Mouse (Mus musculus) stomach, postnatal 0 days (tissue): ENCODE measurements around the gene Glyr1. TPM values are rescaled to one million over a fixed set of nuclear protein-coding genes. Genes with fewer than 3 reads are reported as not detected.

ENCODE experiments used
- ATAC-seq: fragments of 200-750 bp; cut with Nextera tagmentation; 2 replicates; pipeline ENCODE4 v1.8.0; 2017; ENCODE audit not compliant: low FRiP score, low TSS enrichment
- DNase-seq: peaks from one replicate; pipeline ENCODE4 v3.0.0-alpha.2; 2016; ENCODE audit warnings: low spot score
- H3K27ac ChIP-seq: fragments of 300-500 bp; sonication (generic); replicated peaks from 2 replicates; pipeline ENCODE4 v1.5.1; 2014; ENCODE audit warnings: mild to moderate bottlenecking, control low read depth
- H3K27me3 ChIP-seq: fragments of 300-500 bp; sonication (generic); 2 replicates; pipeline ENCODE4 v1.6.1; 2014; ENCODE audit warnings: low read length; ENCODE audit not compliant: control insufficient read depth, insufficient read depth
- H3K36me3 ChIP-seq: fragments of 300-500 bp; sonication (generic); 2 replicates; pipeline ENCODE4 v1.6.1; 2014; ENCODE audit warnings: low read length, mixed read lengths; ENCODE audit not compliant: control insufficient read depth, insufficient read depth
- H3K4me1 ChIP-seq: fragments of 300-500 bp; sonication (generic); replicated peaks from 2 replicates; pipeline ENCODE4 v1.6.1; 2014; ENCODE audit warnings: antibody characterized with exemption; ENCODE audit not compliant: control insufficient read depth, insufficient read depth
- H3K4me2 ChIP-seq: fragments of 300-500 bp; sonication (generic); replicated peaks from 2 replicates; pipeline ENCODE4 v1.6.1; 2014; ENCODE audit warnings: low read depth, mild to moderate bottlenecking, control low read depth, moderate library complexity
- H3K4me3 ChIP-seq: fragments of 300-500 bp; sonication (generic); 2 replicates; pipeline ENCODE4 v1.5.1; 2014; ENCODE audit warnings: low read depth, low read length, control low read depth
- H3K9ac ChIP-seq: fragments of 300-500 bp; sonication (generic); 2 replicates; pipeline ENCODE4 v1.6.1; 2014; ENCODE audit warnings: mild to moderate bottlenecking, low read length, control low read depth, mixed read lengths
- H3K9me3 ChIP-seq: fragments of 300-500 bp; sonication (generic); 2 replicates; pipeline ENCODE4 v1.6.1; 2016; ENCODE audit warnings: low read length; ENCODE audit not compliant: control insufficient read depth
- CTCF ChIP-seq: IDR thresholded peaks from 2 replicates; pipeline ENCODE4 v1.5.1; 2016; ENCODE audit warnings: antibody characterized with exemption, low read depth, mild to moderate bottlenecking, moderate library complexity
- EP300 ChIP-seq: optimal IDR thresholded peaks from 2 replicates; pipeline ENCODE3; 2016; ENCODE audit warnings: antibody characterized with exemption
- WGBS: fragments of 180-500 bp; shearing (Covaris S2); extraction: QIAGEN DNeasy Blood & Tissue Kit; methylation state at CpG from one replicate; pipeline ENCODE4 v1.1.7; 2014; 5-methylcytosine and 5-hydroxymethylcytosine counted together
- polyA plus RNA-seq: library from polyadenylated mRNA; unstranded; fragments of >200 nt; fragmentation: Nextera tagmentation; extraction: Ambion mirVana; gene quantifications from 2 replicates; pipeline ENCODE4 v1.2.1, GENCODE M21; 2015

Gene Glyr1
- polyA plus RNA-seq, 1 experiment from 2014 or later = 65.2 TPM

GRCm38 (mm10) chr16:4971626-4972025, 78.0 kb downstream of the Glyr1 start:
- WGBS = 76% methylated on average over 4 of the region's 4 CpGs
- H3K4me2 ChIP-seq = no peak overlapping the region
- H3K4me3 ChIP-seq = no peak overlapping the region
- H3K27ac ChIP-seq = no peak overlapping the region
- no peaks in the 10 kb centered on the region for H3K4me1 ChIP-seq
- no peak overlapping the region for H3K9ac ChIP-seq
- no peaks in the 10 kb centered on the region for H3K27me3 ChIP-seq
- TF ChIP-seq EP300 = no peak
- TF ChIP-seq CTCF = no peak
- ATAC-seq = no peak
- no peak for DNase-seq
- no peaks in the 10 kb centered on the region for H3K36me3 ChIP-seq
- no peaks in the 10 kb centered on the region for H3K9me3 ChIP-seq

GRCm38 (mm10) chr16:4969055-4969843, 80.4 kb downstream of the Glyr1 start:
- Histone ChIP-seq H3K27me3 (no peaks in the 10 kb centered on the region), H3K4me3 (no peak overlapping the region), H3K4me1 (no peaks in the 10 kb centered on the region), H3K9ac (no peak overlapping the region), H3K36me3 (no peaks in the 10 kb centered on the region), H3K27ac (no peak overlapping the region), H3K9me3 (no peaks in the 10 kb centered on the region), H3K4me2 (no peak overlapping the region)
- DNase-seq (no peak), ATAC-seq (no peak)
- 79% methylated on average over 5 of the region's 5 CpGs for WGBS
- TF ChIP-seq CTCF (no peak), EP300 (no peak)

GRCm38 (mm10) chr16:4968426-4968825, 81.2 kb downstream of the Glyr1 start:
- no peak overlapping the region for H3K4me3 ChIP-seq
- no peak overlapping the region for H3K27ac ChIP-seq
- no peak for TF ChIP-seq EP300
- TF ChIP-seq CTCF = no peak
- no peak overlapping the region for H3K9ac ChIP-seq
- no peak for DNase-seq
- H3K36me3 ChIP-seq = no peaks in the 10 kb centered on the region
- H3K4me2 ChIP-seq = no peak overlapping the region
- no peaks in the 10 kb centered on the region for H3K4me1 ChIP-seq
- no peaks in the 10 kb centered on the region for H3K27me3 ChIP-seq
- no peaks in the 10 kb centered on the region for H3K9me3 ChIP-seq
- ATAC-seq = no peak
- WGBS = 83% methylated on average over 3 of the region's 3 CpGs

GRCm38 (mm10) chr16:4965392-4966129, 84.1 kb downstream of the Glyr1 start:
- WGBS = 89% methylated on average over 8 of the region's 8 CpGs
- Histone ChIP-seq H3K27ac (no peak overlapping the region), H3K4me3 (no peak overlapping the region)

GRCm38 (mm10) chr16:4964731-4965391, 84.8 kb downstream of the Glyr1 start:
- Histone ChIP-seq H3K27ac (peak overlapping the region; percentile 85), H3K9ac (peak overlapping the region; percentile 86), H3K36me3 (no peaks in the 10 kb centered on the region), H3K27me3 (no peaks in the 10 kb centered on the region), H3K4me3 (peak overlapping the region; percentile 89), H3K4me2 (peak overlapping the region; percentile 85), H3K4me1 (peaks cover 3% of the 10 kb centered on the region; the same call in 1 of the 2 replicates), H3K9me3 (no peaks in the 10 kb centered on the region)
- 18% methylated on average over 13 of the region's 13 CpGs for WGBS
- ATAC-seq (no peak), DNase-seq (no peak)
- TF ChIP-seq EP300 = no peak
- no peak for TF ChIP-seq CTCF

More at GRCm38 (mm10) chr16:4965392-4966129, 84.1 kb downstream of the Glyr1 start:
- Histone ChIP-seq H3K4me1 (peaks cover 3% of the 10 kb centered on the region; the same call in 1 of the 2 replicates), H3K36me3 (no peaks in the 10 kb centered on the region), H3K27me3 (no peaks in the 10 kb centered on the region), H3K9me3 (no peaks in the 10 kb centered on the region), H3K9ac (no peak overlapping the region), H3K4me2 (peak overlapping the region; percentile 85; the same call in 1 of the 2 replicates)
- no peak for DNase-seq
- TF ChIP-seq CTCF (no peak), EP300 (no peak)
- ATAC-seq = no peak

Other genes starting within 250 kb of the Glyr1 start
- gene 4930562C15Rik, start 214.4 kb downstream of the Glyr1 start, polyA plus RNA-seq = 0.23 and 0.32 TPM in 2 replicates
- 32.1 and 40.0 TPM in 2 replicates for gene Ubald1, start 169.5 kb downstream of the Glyr1 start, polyA plus RNA-seq
- 43.0 and 44.0 TPM in 2 replicates for gene Mgrn1, start 163.6 kb downstream of the Glyr1 start, polyA plus RNA-seq
- gene Nudt16l1, start 111.1 kb downstream of the Glyr1 start, polyA plus RNA-seq = 92.9 and 93.6 TPM in 2 replicates
- 21.6 and 22.7 TPM in 2 replicates for gene Anks3, start 85.7 kb downstream of the Glyr1 start, polyA plus RNA-seq
- gene Sept12, start 52.0 kb downstream of the Glyr1 start, polyA plus RNA-seq = not detected in 2 replicates
- 112 and 114 TPM in 2 replicates for gene Smim22, start 42.6 kb downstream of the Glyr1 start, polyA plus RNA-seq
- gene Rogdi, start 36.3 kb downstream of the Glyr1 start, polyA plus RNA-seq = 36.6 and 44.7 TPM in 2 replicates
- 9.1 and 9.3 TPM in 2 replicates for gene Ubn1, start 194 bp upstream of the Glyr1 start, polyA plus RNA-seq
- gene Ppl, start 82.6 kb upstream of the Glyr1 start, polyA plus RNA-seq = 61.5 and 66.2 TPM in 2 replicates
- gene Sec14l5, start 97.2 kb upstream of the Glyr1 start, polyA plus RNA-seq = 0.04 TPM in 2 replicates
- gene Nagpa, start 154.1 kb upstream of the Glyr1 start, polyA plus RNA-seq = 11.2 and 13.0 TPM in 2 replicates
- 11.8 and 13.1 TPM in 2 replicates for gene AU021092, start 172.4 kb upstream of the Glyr1 start, polyA plus RNA-seq
- 23.0 and 23.4 TPM in 2 replicates for gene Alg1, start 183.8 kb upstream of the Glyr1 start, polyA plus RNA-seq
- gene Eef2kmt, start 206.1 kb upstream of the Glyr1 start, polyA plus RNA-seq = 28.5 and 29.1 TPM in 2 replicates